Mouse (Mus musculus) erythroblast, embryonic 14.5 days (primary cell): ENCODE measurements around the gene Slc16a13.

ENCODE experiments used
- GATA1 ChIP-seq: IDR thresholded peaks from 2 replicates; pipeline ENCODE4 v1.6.1; 2012; ENCODE audit warnings: low read length, inconsistent platforms, mixed read lengths
- TAL1 ChIP-seq: IDR thresholded peaks from 3 replicates; pipeline ENCODE4 v1.6.1; 2012; ENCODE audit warnings: low read length, inconsistent platforms, mixed read lengths

- TF ChIP-seq GATA1 (no peak), TAL1 (no peak)
Observed at GRCm38 (mm10) chr11:70230239-70230727, 9.4 kb upstream of the Slc16a13 start.
